Mouse (Mus musculus): ENCODE results near the gene Zfp276. TPM values are rescaled to one million over a fixed set of nuclear protein-coding genes. Genes with fewer than 3 reads are reported as not detected.

The Zfp276 gene
- polyA plus RNA-seq, 1 experiment from 2014 or later, result 22.7 TPM

DNA sequence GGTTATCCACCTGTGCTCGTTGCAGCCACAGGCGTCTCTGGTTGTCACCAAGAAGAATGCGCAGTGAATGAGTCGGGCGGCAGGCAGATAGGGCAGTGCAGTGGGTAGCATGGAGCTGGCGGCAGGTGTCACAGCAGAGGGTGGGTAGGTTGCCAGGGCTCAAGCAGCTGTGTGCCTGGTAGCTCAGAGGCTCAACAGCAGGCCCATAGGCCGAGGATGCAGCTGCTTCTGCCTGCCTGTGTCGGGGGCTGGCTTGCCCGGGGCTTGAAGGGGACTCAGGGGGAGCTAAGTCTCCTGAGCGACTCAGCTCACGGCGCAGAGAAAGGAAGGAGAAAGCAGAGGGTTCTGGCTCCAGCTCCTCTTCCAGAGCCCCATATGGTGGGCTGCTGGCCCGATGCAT is 20.7 kb upstream of the Zfp276 start:
- Histone ChIP-seq H3K4me3 (replicated peaks) (no peak overlapping the region), H3K4me1 (peaks cover 35% of the 10 kb centered on the region), H3K4me2 (no peak overlapping the region), H3K36me3 (peaks cover 18% of the 10 kb centered on the region), H3K27me3 (peaks cover 28% of the 10 kb centered on the region), H3K9me3 (replicated peaks) (no peaks in the 10 kb centered on the region), H3K27ac (no peak overlapping the region), H3K9ac (no peak overlapping the region)
- ATAC-seq (replicated peaks; ENCODE audit: low FRiP score), result no peak
- 61% methylated on average over 13 of the region's 13 CpGs for WGBS

- WGBS, result 75% methylated on average over 11 of the region's 11 CpGs
Observed at GRCm38 (mm10) chr8:123233760-123234159, 20.2 kb upstream of the Zfp276 start.

DNA sequence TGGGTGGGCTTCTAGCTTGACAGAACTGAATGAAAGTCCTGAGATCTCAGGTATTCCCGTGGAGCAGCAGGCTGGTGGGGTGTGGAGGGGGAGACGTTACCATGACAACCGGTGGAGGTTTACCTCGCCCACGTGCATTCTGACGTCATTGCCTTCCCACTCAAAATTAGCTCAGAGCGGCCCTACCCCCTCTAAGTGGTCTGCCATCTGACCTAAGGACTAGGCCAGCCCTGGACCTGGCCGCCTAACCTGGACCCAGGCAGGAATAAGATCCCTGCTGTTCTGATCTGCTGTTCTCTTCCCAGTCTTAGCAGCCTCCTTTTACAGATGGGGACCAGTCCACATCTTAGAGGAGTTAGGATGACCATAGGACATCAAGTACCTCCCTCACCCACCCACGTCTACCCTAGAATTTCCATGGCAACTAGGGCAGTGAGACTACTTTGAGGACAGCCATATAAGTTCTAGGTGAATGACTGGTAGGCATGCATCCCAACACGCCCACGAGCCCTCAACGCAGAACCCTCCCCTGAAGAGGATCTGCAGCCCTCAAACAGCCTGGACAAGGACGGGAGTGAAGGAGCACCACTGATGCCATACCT is 19.0 kb upstream of the Zfp276 start:
- Histone ChIP-seq H3K4me3 (replicated peaks) (peak overlapping the region; percentile 61), H3K4me2 (peak overlapping the region; percentile 88), H3K9ac (peak overlapping the region; percentile 58), H3K27ac (no peak overlapping the region), H3K4me1 (peaks cover 35% of the 10 kb centered on the region), H3K9me3 (replicated peaks) (no peaks in the 10 kb centered on the region), H3K27me3 (peaks cover 28% of the 10 kb centered on the region), H3K36me3 (peaks cover 2% of the 10 kb centered on the region; the same call in 1 of the 2 replicates)
- ATAC-seq (replicated peaks; ENCODE audit: low FRiP score), result peak; percentile 10; the same call in 1 of the 2 replicates
- WGBS, result 17% methylated on average over 13 of the region's 13 CpGs

More at GRCm38 (mm10) chr8:123233760-123234159, 20.2 kb upstream of the Zfp276 start:
- Histone ChIP-seq H3K27me3 (peaks cover 28% of the 10 kb centered on the region), H3K4me3 (replicated peaks) (no peak overlapping the region), H3K9ac (no peak overlapping the region), H3K9me3 (replicated peaks) (no peaks in the 10 kb centered on the region), H3K27ac (no peak overlapping the region), H3K4me2 (no peak overlapping the region), H3K4me1 (peaks cover 35% of the 10 kb centered on the region), H3K36me3 (peaks cover 13% of the 10 kb centered on the region)
- no peak for ATAC-seq (replicated peaks; ENCODE audit: low FRiP score)

GRCm38 (mm10) chr8:123235520-123236497 is 18.2 kb upstream of the Zfp276 start, which contains the start of gene Spata2l:
Gene Spata2l (minus strand): TSS chr8:123236233.
- H3K36me3 ChIP-seq, result no peaks in the 10 kb centered on the region
- peaks cover 35% of the 10 kb centered on the region for H3K4me1 ChIP-seq
- peak; percentile 89 for ATAC-seq (replicated peaks; ENCODE audit: low FRiP score)
- H3K27me3 ChIP-seq, result peaks cover 28% of the 10 kb centered on the region
- H3K4me3 ChIP-seq (replicated peaks), result peak within 1 kb of the TSS; percentile 61
- H3K9ac ChIP-seq, result peak within 1 kb of the TSS; percentile 58
- H3K4me2 ChIP-seq, result peak within 1 kb of the TSS; percentile 88
- WGBS, result under 1% methylated on average over 57 of the region's 57 CpGs
- peak within 1 kb of the TSS; percentile 33; the same call in 1 of the 2 replicates for H3K27ac ChIP-seq
- no peaks in the 10 kb centered on the region for H3K9me3 ChIP-seq (replicated peaks)

DNA sequence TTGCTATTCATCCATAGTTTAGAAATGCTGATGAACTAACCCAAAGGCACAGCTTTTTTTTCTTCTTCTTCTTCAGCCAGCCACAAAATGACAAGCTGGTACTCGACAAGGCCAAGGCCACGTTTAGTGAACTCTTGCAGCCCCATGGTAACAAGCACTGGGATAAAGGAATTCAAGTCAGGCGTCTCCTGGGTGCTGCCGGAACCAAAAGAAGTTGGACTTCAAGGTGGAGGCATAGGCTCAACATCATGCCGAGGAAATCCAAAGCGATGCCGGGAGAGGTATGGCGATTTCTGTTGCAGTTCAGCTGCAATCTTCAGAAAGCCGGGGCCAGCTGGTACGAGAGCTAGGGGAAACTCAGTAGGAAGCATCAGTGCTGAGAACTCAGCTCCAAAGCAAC is 14.6 kb upstream of the Zfp276 start:
- Histone ChIP-seq H3K27me3 (peaks cover 12% of the 10 kb centered on the region), H3K4me1 (peaks cover 23% of the 10 kb centered on the region), H3K36me3 (peaks cover 24% of the 10 kb centered on the region), H3K9me3 (replicated peaks) (no peaks in the 10 kb centered on the region), H3K4me2 (no peak overlapping the region), H3K27ac (no peak overlapping the region), H3K4me3 (replicated peaks) (no peak overlapping the region), H3K9ac (no peak overlapping the region)
- no peak for ATAC-seq (replicated peaks; ENCODE audit: low FRiP score)
- WGBS, result 89% methylated on average over 10 of the region's 10 CpGs

- no peak for ATAC-seq (replicated peaks; ENCODE audit: low FRiP score)
- H3K4me1 ChIP-seq, result no peaks in the 10 kb centered on the region
- peaks cover 54% of the 10 kb centered on the region for H3K36me3 ChIP-seq
- H3K9ac ChIP-seq, result no peak overlapping the region
- no peak overlapping the region for H3K4me2 ChIP-seq
- 76% methylated on average over 7 of the region's 7 CpGs for WGBS
- no peaks in the 10 kb centered on the region for H3K9me3 ChIP-seq (replicated peaks)
- H3K4me3 ChIP-seq (replicated peaks), result no peak overlapping the region
- no peaks in the 10 kb centered on the region for H3K27me3 ChIP-seq
- H3K27ac ChIP-seq, result no peak overlapping the region
Observed at GRCm38 (mm10) chr8:123242107-123242923, 11.7 kb upstream of the Zfp276 start.

- Histone ChIP-seq H3K27me3 (no peaks in the 10 kb centered on the region), H3K9ac (no peak overlapping the region), H3K36me3 (peaks cover 61% of the 10 kb centered on the region), H3K9me3 (replicated peaks) (no peaks in the 10 kb centered on the region), H3K27ac (no peak overlapping the region), H3K4me2 (no peak overlapping the region), H3K4me3 (replicated peaks) (no peak overlapping the region), H3K4me1 (no peaks in the 10 kb centered on the region)
- ATAC-seq (replicated peaks; ENCODE audit: low FRiP score), result peak; percentile 24
- WGBS, result 68% methylated on average over 11 of the region's 11 CpGs
Observed at GRCm38 (mm10) chr8:123243053-123243452, 10.9 kb upstream of the Zfp276 start.

GRCm38 (mm10) chr8:123244382-123244781 is 9.6 kb upstream of the Zfp276 start:
- WGBS, result 91% methylated on average over 4 of the region's 4 CpGs
- H3K4me2 ChIP-seq, result no peak overlapping the region
- no peaks in the 10 kb centered on the region for H3K27me3 ChIP-seq
- H3K4me1 ChIP-seq, result no peaks in the 10 kb centered on the region
- H3K36me3 ChIP-seq, result peaks cover 74% of the 10 kb centered on the region
- H3K9me3 ChIP-seq (replicated peaks), result no peaks in the 10 kb centered on the region
- H3K4me3 ChIP-seq (replicated peaks), result no peak overlapping the region
- ATAC-seq (replicated peaks; ENCODE audit: low FRiP score), result no peak
- H3K27ac ChIP-seq, result no peak overlapping the region
- H3K9ac ChIP-seq, result no peak overlapping the region

GRCm38 (mm10) chr8:123245543-123245942 is 8.5 kb upstream of the Zfp276 start:
- H3K9ac ChIP-seq, result no peak overlapping the region
- H3K4me2 ChIP-seq, result no peak overlapping the region
- no peaks in the 10 kb centered on the region for H3K4me1 ChIP-seq
- no peaks in the 10 kb centered on the region for H3K9me3 ChIP-seq (replicated peaks)
- no peak overlapping the region for H3K27ac ChIP-seq
- ATAC-seq (replicated peaks; ENCODE audit: low FRiP score), result no peak
- H3K27me3 ChIP-seq, result no peaks in the 10 kb centered on the region
- H3K36me3 ChIP-seq, result peaks cover 86% of the 10 kb centered on the region
- no peak overlapping the region for H3K4me3 ChIP-seq (replicated peaks)
- WGBS, result 90% methylated on average over 12 of the region's 12 CpGs

GRCm38 (mm10) chr8:123247748-123248147 is 6.2 kb upstream of the Zfp276 start:
- no peak for ATAC-seq (replicated peaks; ENCODE audit: low FRiP score)
- peaks cover 3% of the 10 kb centered on the region for H3K4me1 ChIP-seq
- H3K27me3 ChIP-seq, result no peaks in the 10 kb centered on the region
- WGBS, result 92% methylated on average over 6 of the region's 6 CpGs
- H3K9me3 ChIP-seq (replicated peaks), result no peaks in the 10 kb centered on the region
- peaks cover 91% of the 10 kb centered on the region for H3K36me3 ChIP-seq
- no peak overlapping the region for H3K4me3 ChIP-seq (replicated peaks)
- H3K9ac ChIP-seq, result no peak overlapping the region
- no peak overlapping the region for H3K27ac ChIP-seq
- H3K4me2 ChIP-seq, result no peak overlapping the region

GRCm38 (mm10) chr8:123248596-123248995 is 5.4 kb upstream of the Zfp276 start:
- Histone ChIP-seq H3K9me3 (replicated peaks) (no peaks in the 10 kb centered on the region), H3K4me2 (no peak overlapping the region), H3K4me1 (peaks cover 11% of the 10 kb centered on the region), H3K27me3 (no peaks in the 10 kb centered on the region), H3K4me3 (replicated peaks) (no peak overlapping the region), H3K27ac (no peak overlapping the region), H3K9ac (no peak overlapping the region), H3K36me3 (peaks cover 84% of the 10 kb centered on the region)
- no peak for ATAC-seq (replicated peaks; ENCODE audit: low FRiP score)
- 92% methylated on average over 8 of the region's 8 CpGs for WGBS

Measured in kidney, embryonic 15.5 days (tissue).